Mouse (Mus musculus) stomach, embryonic 15.5 days (tissue): ENCODE results near the gene Celf2. TPM values are rescaled to one million over a fixed set of nuclear protein-coding genes. Genes with fewer than 3 reads are reported as not detected.
A peak's percentile ranks its signal among the peaks of the same experiment; 100 is the strongest.

Experiments used
- ATAC-seq: fragments of 200-750 bp; cut with Nextera tagmentation; 2 replicates; pipeline ENCODE4 v1.8.0; 2017; ENCODE audit warnings: low read depth, moderate number of reproducible peaks, moderate TSS enrichment; ENCODE audit not compliant: insufficient read depth, low FRiP score
- H3K27ac ChIP-seq: fragments of 300-500 bp; sonication (generic); 2 replicates; pipeline ENCODE4 v1.5.1; 2015; ENCODE audit warnings: mild to moderate bottlenecking, inconsistent platforms
- H3K27me3 ChIP-seq: fragments of 300-500 bp; sonication (generic); replicated peaks from 2 replicates; pipeline ENCODE4 v1.6.1; 2015; ENCODE audit warnings: inconsistent platforms
- H3K36me3 ChIP-seq: fragments of 300-500 bp; sonication (generic); 2 replicates; pipeline ENCODE4 v1.6.1; 2015; ENCODE audit warnings: inconsistent platforms
- H3K4me1 ChIP-seq: fragments of 300-500 bp; sonication (generic); 2 replicates; pipeline ENCODE4 v1.6.1; 2015; ENCODE audit warnings: inconsistent platforms
- H3K4me2 ChIP-seq: fragments of 300-500 bp; sonication (generic); 2 replicates; pipeline ENCODE4 v1.6.1; 2015; ENCODE audit warnings: mild to moderate bottlenecking, inconsistent platforms
- H3K4me3 ChIP-seq: fragments of 300-500 bp; sonication (generic); replicated peaks from 2 replicates; pipeline ENCODE4 v1.5.1; 2015; ENCODE audit warnings: inconsistent platforms
- H3K9ac ChIP-seq: fragments of 300-500 bp; sonication (generic); 2 replicates; pipeline ENCODE4 v1.6.1; 2015; ENCODE audit warnings: inconsistent platforms
- H3K9me3 ChIP-seq: fragments of 300-500 bp; sonication (generic); 2 replicates; pipeline ENCODE4 v1.6.1; 2016; ENCODE audit warnings: inconsistent platforms
- WGBS: fragments of 180-500 bp; shearing (Covaris S2); methylation state at CpG from one replicate; pipeline ENCODE4 v1.1.7; 2015; 5-methylcytosine and 5-hydroxymethylcytosine counted together
- polyA plus RNA-seq: library from polyadenylated mRNA; unstranded; fragments of >200 nt; fragmentation: Nextera tagmentation; extraction: Ambion mirVana; gene quantifications from 2 replicates; pipeline ENCODE4 v1.2.1, GENCODE M21; 2015

The Celf2 gene
- polyA plus RNA-seq, 1 experiment from 2014 or later = 55.9 TPM

DNA sequence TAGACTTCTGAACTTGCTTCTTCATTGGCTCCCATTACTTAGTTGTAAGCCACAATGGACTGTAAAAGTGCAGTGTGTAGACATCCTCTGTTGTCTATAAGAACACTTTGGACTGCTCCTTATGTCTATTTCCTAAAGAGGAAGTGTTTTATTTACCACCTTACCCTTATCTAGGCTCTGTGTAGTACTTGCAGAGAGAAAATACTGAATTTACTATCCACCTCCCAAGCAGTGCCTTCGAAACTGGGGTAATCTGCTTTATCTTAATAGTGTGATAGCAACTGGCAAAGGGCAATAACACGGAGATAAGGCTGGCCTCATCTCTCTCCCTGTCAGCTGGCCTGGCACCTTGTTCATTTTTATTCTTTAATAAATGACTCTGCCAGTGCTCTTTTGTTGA is 259.0 kb downstream of the Celf2 start:
- WGBS = 51% methylated on average over 2 of the region's 2 CpGs
- no peak for ATAC-seq
- Histone ChIP-seq H3K4me2 (no peak overlapping the region), H3K27ac (no peak overlapping the region), H3K27me3 (no peaks in the 10 kb centered on the region), H3K4me1 (no peaks in the 10 kb centered on the region), H3K36me3 (no peaks in the 10 kb centered on the region), H3K9ac (no peak overlapping the region), H3K4me3 (no peak overlapping the region), H3K9me3 (no peaks in the 10 kb centered on the region)

DNA sequence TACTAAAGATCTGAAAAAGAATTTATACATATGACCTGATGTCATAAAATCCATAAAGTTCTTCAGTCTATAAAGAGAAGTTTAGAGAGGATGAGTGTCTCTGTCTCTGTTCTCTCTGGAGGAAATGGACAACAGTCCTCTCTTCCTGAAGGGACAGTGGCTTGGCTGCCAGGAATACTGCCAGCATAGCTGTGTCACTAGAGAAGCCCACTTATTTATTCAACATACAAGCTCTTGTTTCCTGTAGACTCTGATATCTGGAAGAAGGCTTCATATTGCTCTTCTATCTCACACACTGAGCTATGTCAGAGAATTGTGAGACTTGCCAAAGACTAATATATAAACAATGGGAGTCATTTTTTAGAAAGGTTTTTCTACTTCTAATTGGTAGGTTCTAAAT is 260.4 kb downstream of the Celf2 start:
- Histone ChIP-seq H3K9me3 (no peaks in the 10 kb centered on the region), H3K27ac (no peak overlapping the region), H3K27me3 (no peaks in the 10 kb centered on the region), H3K4me2 (no peak overlapping the region), H3K9ac (no peak overlapping the region), H3K4me3 (no peak overlapping the region), H3K36me3 (no peaks in the 10 kb centered on the region), H3K4me1 (no peaks in the 10 kb centered on the region)
- no peak for ATAC-seq

DNA sequence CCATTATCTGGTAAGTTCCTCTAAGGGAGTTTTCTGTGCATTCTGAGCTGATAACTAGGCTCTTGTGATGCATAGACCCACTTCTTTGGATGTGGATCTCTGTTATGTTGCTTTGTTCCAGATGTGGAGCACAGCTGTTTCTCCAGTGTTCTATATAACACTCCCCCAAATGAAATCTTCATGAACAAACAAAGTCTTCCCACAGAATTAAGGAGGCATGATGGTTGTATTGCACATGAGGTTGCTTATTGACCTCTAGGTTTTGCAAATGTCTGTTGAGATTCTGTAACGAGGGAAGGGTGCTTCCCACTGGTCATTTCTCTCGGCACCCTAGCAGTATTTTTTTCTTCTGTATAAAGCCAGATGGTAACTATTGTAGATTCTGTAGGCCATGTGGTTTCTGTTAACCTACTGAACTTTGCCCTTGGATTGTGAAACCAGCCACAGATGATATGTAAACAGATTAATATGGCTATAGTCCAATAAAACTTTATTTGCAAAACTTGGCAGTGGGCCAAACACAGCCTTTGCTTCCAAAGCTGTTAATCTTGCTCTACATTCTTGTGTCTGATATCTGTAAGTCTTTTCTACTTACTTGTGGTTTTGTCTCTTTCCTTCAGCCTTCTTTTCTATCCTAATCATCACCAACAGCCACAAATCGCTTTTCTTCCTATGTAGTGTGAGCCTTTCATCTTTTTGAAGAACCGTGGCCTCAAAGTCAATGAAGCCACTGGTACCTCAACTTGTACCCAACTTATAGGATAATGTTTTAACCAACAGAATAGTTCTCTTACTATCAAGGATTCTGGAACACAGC is 263.2 kb downstream of the Celf2 start:
- Histone ChIP-seq H3K4me2 (no peak overlapping the region), H3K9ac (no peak overlapping the region), H3K4me3 (no peak overlapping the region), H3K36me3 (no peaks in the 10 kb centered on the region), H3K9me3 (no peaks in the 10 kb centered on the region), H3K27ac (peak overlapping the region; percentile 57), H3K4me1 (no peaks in the 10 kb centered on the region), H3K27me3 (no peaks in the 10 kb centered on the region)
- WGBS = 27% methylated on average over 4 of the region's 4 CpGs
- peak; percentile 85 for ATAC-seq

DNA sequence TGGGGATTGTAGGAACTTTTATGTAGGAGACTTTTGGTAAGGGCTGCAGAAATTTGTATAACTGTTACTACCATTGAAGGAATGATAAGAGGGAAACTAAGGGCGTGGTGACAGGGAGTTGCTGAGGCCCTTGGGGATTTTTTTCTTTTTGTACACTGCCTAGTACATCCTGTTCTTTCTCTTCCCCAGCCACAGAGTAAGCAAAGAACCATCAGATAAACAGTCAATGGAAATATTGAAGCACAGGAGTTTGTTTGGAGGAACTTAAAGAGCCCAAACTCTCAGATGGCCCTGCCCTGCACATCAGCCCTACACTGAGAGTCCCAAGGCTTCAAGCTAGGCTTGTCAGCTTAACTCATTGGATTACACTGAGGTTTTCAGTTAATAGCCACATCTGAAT is 267.2 kb downstream of the Celf2 start:
- H3K4me1 ChIP-seq = no peaks in the 10 kb centered on the region
- H3K27ac ChIP-seq = no peak overlapping the region
- H3K4me3 ChIP-seq = no peak overlapping the region
- no peak overlapping the region for H3K9ac ChIP-seq
- no peaks in the 10 kb centered on the region for H3K9me3 ChIP-seq
- no peak overlapping the region for H3K4me2 ChIP-seq
- no peaks in the 10 kb centered on the region for H3K36me3 ChIP-seq
- no peaks in the 10 kb centered on the region for H3K27me3 ChIP-seq
- no peak for ATAC-seq
- WGBS = 50% methylated on average over 1 of the region's 1 CpGs

DNA sequence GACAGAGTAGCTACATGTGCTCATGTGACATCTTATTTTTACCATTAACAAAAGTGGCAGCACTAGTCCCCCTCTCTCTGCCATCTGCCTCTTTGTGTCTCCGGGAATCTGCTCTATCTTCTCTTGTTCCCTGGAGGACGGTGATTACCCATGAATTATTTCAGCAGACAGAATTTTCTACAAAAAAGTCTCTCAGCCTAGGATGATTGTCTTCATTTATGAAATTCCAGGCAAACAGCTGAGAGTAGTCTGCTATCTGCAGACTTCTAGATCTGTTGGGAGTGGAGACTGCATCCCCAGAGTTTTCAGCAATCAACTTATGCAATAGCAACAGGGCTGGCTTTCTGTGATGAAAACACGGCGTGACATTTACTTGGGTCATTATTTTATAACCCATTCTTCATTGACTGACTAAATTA is 267.8 kb downstream of the Celf2 start:
- H3K27me3 ChIP-seq = no peaks in the 10 kb centered on the region
- no peak overlapping the region for H3K4me3 ChIP-seq

DNA sequence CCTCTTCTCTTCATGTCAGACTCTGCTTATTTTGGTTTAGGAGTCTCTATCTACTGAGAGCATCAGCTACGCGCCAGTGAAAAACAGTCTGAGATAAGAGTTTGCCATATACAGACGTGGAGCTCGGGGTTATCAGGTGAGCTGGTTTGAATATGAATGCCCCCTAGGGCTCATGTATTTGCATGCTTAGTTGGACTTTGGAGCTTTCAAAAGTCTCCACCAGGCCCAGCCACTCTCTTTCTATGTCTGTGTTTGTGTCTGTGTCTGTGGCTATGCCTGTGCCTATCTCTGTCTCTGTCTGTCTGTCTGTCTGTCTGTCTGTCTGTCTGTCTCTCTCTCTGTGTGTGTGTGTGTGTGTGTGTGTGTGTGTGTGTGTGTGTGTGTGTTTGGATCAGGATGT is 272.1 kb downstream of the Celf2 start:
- no peaks in the 10 kb centered on the region for H3K4me1 ChIP-seq
- no peaks in the 10 kb centered on the region for H3K36me3 ChIP-seq
- H3K9ac ChIP-seq = no peak overlapping the region
- ATAC-seq = 0 out of 2 replicates have a peak, but pooled peaks have one; percentile 43
- WGBS = 78% methylated on average over 4 of the region's 4 CpGs
- H3K27me3 ChIP-seq = no peaks in the 10 kb centered on the region
- no peak overlapping the region for H3K4me3 ChIP-seq
- H3K4me2 ChIP-seq = no peak overlapping the region
- H3K27ac ChIP-seq = no peak overlapping the region
- H3K9me3 ChIP-seq = no peaks in the 10 kb centered on the region

More for the DNA sequence above, 267.8 kb downstream of the Celf2 start:
- Histone ChIP-seq H3K9ac (no peak overlapping the region), H3K4me1 (no peaks in the 10 kb centered on the region), H3K9me3 (no peaks in the 10 kb centered on the region), H3K36me3 (no peaks in the 10 kb centered on the region), H3K4me2 (no peak overlapping the region), H3K27ac (no peak overlapping the region)
- no peak for ATAC-seq
- WGBS = 69% methylated on average over 4 of the region's 4 CpGs

- H3K4me2 ChIP-seq = no peak overlapping the region
- H3K4me3 ChIP-seq = no peak overlapping the region
- H3K4me1 ChIP-seq = no peaks in the 10 kb centered on the region
- H3K9ac ChIP-seq = no peak overlapping the region
- no peak for ATAC-seq
- no peaks in the 10 kb centered on the region for H3K36me3 ChIP-seq
- 86% methylated on average over 3 of the region's 3 CpGs for WGBS
- H3K27me3 ChIP-seq = no peaks in the 10 kb centered on the region
- no peak overlapping the region for H3K27ac ChIP-seq
- no peaks in the 10 kb centered on the region for H3K9me3 ChIP-seq
Measured at GRCm38 (mm10) chr2:7236452-7236851, 272.9 kb downstream of the Celf2 start.

GRCm38 (mm10) chr2:7235059-7235741 is 274.2 kb downstream of the Celf2 start:
- Histone ChIP-seq H3K9me3 (no peaks in the 10 kb centered on the region), H3K27ac (no peak overlapping the region), H3K9ac (no peak overlapping the region), H3K27me3 (no peaks in the 10 kb centered on the region), H3K36me3 (no peaks in the 10 kb centered on the region), H3K4me3 (no peak overlapping the region), H3K4me2 (no peak overlapping the region), H3K4me1 (no peaks in the 10 kb centered on the region)
- WGBS = 86% methylated on average over 4 of the region's 4 CpGs
- ATAC-seq = no peak

GRCm38 (mm10) chr2:7234587-7234986 is 274.8 kb downstream of the Celf2 start:
- Histone ChIP-seq H3K4me3 (no peak overlapping the region), H3K9me3 (no peaks in the 10 kb centered on the region), H3K4me1 (no peaks in the 10 kb centered on the region), H3K9ac (no peak overlapping the region), H3K27ac (no peak overlapping the region), H3K4me2 (no peak overlapping the region), H3K27me3 (no peaks in the 10 kb centered on the region), H3K36me3 (no peaks in the 10 kb centered on the region)
- ATAC-seq = no peak
- WGBS = 78% methylated on average over 7 of the region's 7 CpGs

GRCm38 (mm10) chr2:7233411-7233810 is 276.0 kb downstream of the Celf2 start:
- H3K27me3 ChIP-seq = no peaks in the 10 kb centered on the region
- H3K4me3 ChIP-seq = no peak overlapping the region
- H3K9me3 ChIP-seq = no peaks in the 10 kb centered on the region
- WGBS = 84% methylated on average over 2 of the region's 2 CpGs
- ATAC-seq = no peak
- H3K36me3 ChIP-seq = no peaks in the 10 kb centered on the region
- H3K4me2 ChIP-seq = no peak overlapping the region
- H3K4me1 ChIP-seq = no peaks in the 10 kb centered on the region
- H3K9ac ChIP-seq = no peak overlapping the region
- H3K27ac ChIP-seq = no peak overlapping the region

DNA sequence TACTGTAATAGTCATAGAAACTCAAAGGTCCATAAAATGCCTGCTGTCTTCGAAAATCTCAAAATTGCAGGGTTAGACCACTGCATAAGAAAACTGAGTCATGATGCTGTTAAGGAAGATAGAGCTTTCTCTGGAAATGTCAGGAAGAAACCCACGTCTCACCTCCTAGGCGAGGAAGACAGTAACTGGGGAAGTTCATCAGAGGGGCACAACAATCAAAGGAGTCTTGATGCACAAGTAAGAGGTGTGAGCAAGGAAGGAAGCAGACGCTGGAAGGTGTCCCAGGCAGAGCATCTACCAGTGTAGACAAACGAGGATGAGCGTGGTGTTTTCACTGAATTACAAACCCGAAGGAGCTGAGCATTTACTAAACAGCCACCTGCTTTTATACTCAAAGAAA is 282.6 kb downstream of the Celf2 start:
- no peaks in the 10 kb centered on the region for H3K4me1 ChIP-seq
- no peak overlapping the region for H3K4me2 ChIP-seq
- H3K4me3 ChIP-seq = no peak overlapping the region
- H3K27ac ChIP-seq = no peak overlapping the region
- ATAC-seq = no peak
- H3K9me3 ChIP-seq = no peaks in the 10 kb centered on the region
- no peak overlapping the region for H3K9ac ChIP-seq
- WGBS = 81% methylated on average over 7 of the region's 7 CpGs
- no peaks in the 10 kb centered on the region for H3K36me3 ChIP-seq
- no peaks in the 10 kb centered on the region for H3K27me3 ChIP-seq

- H3K9ac ChIP-seq = no peak overlapping the region
- no peak overlapping the region for H3K27ac ChIP-seq
- H3K27me3 ChIP-seq = no peaks in the 10 kb centered on the region
- H3K4me2 ChIP-seq = no peak overlapping the region
- no peaks in the 10 kb centered on the region for H3K4me1 ChIP-seq
- no peaks in the 10 kb centered on the region for H3K36me3 ChIP-seq
- 71% methylated on average over 3 of the region's 3 CpGs for WGBS
- no peak overlapping the region for H3K4me3 ChIP-seq
- no peak for ATAC-seq
- no peaks in the 10 kb centered on the region for H3K9me3 ChIP-seq
Measured at GRCm38 (mm10) chr2:7224346-7225071, 284.9 kb downstream of the Celf2 start.
